Mouse (Mus musculus) layer of hippocampus, adult 9-10 months (tissue): Measurements from ENCODE around the gene E130311K13Rik.

ENCODE experiments used
- DNase-seq: peaks from one replicate; pipeline ENCODE4 v3.0.0; 2022; ENCODE audit warnings: low spot score

Gene E130311K13Rik

GRCm38 (mm10) chr3:63895786-63896185 is 33.5 kb downstream of the E130311K13Rik start:
- no peak for DNase-seq

GRCm38 (mm10) chr3:63893677-63894076 is 35.6 kb downstream of the E130311K13Rik start:
- no peak for DNase-seq

DNA sequence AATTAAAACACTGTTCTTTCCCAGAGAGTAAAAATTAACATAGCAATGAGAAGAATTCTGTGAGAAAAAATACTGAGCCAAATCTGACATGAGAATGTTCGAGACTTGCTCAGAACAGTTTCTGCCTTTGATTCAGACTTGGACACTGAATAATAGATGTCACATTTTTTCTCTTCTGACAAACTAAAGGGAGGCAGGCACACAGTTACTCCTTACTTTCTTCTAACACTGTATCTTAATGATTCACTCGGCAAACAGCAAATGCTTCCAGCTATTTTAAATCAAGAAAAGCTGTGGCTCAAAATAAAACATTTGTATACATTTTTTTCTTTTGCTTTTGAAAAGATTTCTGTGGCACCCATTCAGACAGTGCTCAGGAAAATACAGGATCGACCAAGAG is 37.1 kb downstream of the E130311K13Rik start:
- no peak for DNase-seq

DNA sequence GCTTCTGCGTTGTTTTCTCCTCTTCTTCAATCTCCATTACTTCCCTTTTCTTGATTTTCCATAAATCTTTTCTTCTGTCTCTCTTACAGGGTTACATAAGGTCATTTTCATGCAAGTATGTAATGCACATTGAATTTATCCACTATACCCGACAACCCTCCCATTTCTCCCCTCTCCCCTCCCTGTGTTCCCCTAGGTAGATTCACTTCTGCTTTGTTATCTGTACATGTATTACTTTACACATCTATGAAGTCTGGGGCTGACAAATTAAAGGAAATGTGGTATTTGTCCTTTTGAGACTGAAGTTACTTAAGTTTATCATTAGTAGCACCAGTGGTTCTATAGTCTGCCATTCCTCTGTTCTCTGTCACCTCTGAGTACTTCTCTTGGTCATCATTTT is 48.2 kb downstream of the E130311K13Rik start:
- no peak for DNase-seq

- DNase-seq = no peak
Measured at GRCm38 (mm10) chr3:63878995-63879666, 50.1 kb downstream of the E130311K13Rik start.

- no peak for DNase-seq
Measured at GRCm38 (mm10) chr3:63872818-63873217, 56.5 kb downstream of the E130311K13Rik start.

DNA sequence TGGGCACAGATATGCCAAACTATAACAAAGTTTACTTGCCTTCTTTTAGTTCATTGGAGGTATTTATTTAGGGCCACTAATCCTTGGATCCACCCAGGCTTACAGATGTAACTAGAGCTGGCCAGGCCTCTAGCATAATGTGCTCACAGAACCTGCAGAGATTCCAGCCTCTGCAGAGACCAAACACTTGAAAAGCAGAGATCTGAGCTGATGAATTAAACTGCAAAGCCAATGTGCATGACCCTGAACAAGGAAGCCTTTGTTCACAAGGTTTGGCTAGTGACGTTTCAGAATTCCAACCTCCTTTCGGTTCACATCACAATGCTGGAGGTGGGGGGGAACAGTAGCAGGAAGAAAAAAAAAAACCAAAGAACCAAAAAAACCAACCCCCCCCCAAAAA is 58.0 kb downstream of the E130311K13Rik start:
- no peak for DNase-seq

DNA sequence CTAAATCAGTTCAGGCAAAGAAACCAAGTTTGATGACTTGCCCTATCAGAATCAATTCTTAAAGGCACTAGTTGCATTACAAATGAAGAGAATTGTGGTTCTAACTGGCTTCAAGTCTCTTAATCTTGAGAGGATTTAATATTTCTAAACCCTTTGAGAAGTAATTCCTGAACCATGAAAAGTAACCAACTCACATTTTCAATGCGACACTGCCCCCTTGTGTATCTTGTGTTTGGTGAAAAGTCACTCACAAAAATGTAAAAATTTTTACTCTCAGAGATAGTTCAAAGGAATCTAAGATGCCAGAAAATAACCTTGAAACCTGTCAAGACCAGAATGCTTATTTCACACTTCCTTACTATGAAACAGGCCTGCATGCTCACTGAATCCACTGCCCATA is 61.0 kb downstream of the E130311K13Rik start:
- DNase-seq = peak; percentile 45

GRCm38 (mm10) chr3:63865069-63865468 is 64.2 kb downstream of the E130311K13Rik start:
- no peak for DNase-seq
